25 mouse cellular contexts compared by ENCODE assay signal in the genomic region with DNA sequence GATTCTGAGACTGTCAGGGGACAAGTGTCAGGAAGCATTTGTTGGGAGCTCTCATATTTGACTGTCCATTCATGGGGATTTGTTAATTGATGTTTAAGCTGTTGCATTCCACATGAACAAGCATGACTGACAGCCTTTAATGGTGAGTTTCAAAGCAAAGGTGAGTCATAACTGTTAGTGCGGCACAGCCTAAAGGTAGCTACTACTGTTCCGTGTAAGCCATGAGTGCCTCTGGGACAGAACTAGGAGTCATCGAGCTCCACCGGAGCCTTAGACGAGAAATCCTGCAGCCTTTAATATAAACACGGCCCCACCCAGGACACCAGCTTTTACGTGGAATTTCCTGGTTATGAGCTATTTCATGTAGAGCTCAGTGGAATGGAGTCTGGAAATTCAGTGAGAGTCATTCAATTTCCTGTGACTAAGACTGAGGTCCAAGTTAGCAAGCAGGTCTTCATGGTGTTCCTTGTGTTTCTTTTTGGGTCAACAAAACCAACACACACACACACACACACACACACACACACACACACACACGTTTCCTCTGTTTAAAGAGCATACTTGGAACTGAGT.
DNase-seq lines count a peak whose midpoint lies in the region; ATAC-seq and TF ChIP-seq lines count a peak whose summit lies in the region.
"Had no signal": no experiment of that assay in that cellular context is flagged by ENCODE, and none has a peak within 500 bp of the region (broad histone marks: within the 10 kb centered on the region; RNA-seq: fewer than 3 reads in every experiment).

No protein-coding gene starts in this region.

- no peak for TF ChIP-seq POLR2A in embryonic fibroblast, embryonic 13.5 days (IDR thresholded peaks at IDR 0.05; ENCODE audit: low read depth, low read length)

- H3K36me3 ChIP-seq in intestine, embryonic 16.5 days (ENCODE audit: control insufficient read depth, insufficient read depth, low read length) = no peaks in the 10 kb centered on the region
- no peaks in the 10 kb centered on the region for H3K36me3 ChIP-seq in intestine, postnatal 0 days (ENCODE audit: control insufficient read depth, insufficient read depth)
- H3K36me3 ChIP-seq in stomach, postnatal 0 days (ENCODE audit: control insufficient read depth, insufficient read depth, low read length) = no peaks in the 10 kb centered on the region
- H3K36me3 ChIP-seq in forebrain, embryonic 11.5 days (ENCODE audit: control insufficient read depth, insufficient read depth, low read length) = no peaks in the 10 kb centered on the region
- H3K36me3 ChIP-seq: embryonic facial prominence, embryonic 12.5 days; forebrain, embryonic 10.5 days; hindbrain, embryonic 13.5 days had no signal

- CTCF ChIA-PET in Patski (lab: Charles Lee) = interaction anchor here (0.8 to 7.6 kb wide), 8 partner anchors 13 to 430 kb away, joined by 3 to 46 read pairs (median 3); a partner anchor contains a TSS

- H3K9me3 ChIP-seq in intestine, embryonic 16.5 days (ENCODE audit: control insufficient read depth, low read length) = no peaks in the 10 kb centered on the region
- no peaks in the 10 kb centered on the region for H3K9me3 ChIP-seq in intestine, postnatal 0 days (ENCODE audit: control insufficient read depth)
- H3K9me3 ChIP-seq in stomach, postnatal 0 days (ENCODE audit: control insufficient read depth, low read length) = no peaks in the 10 kb centered on the region
- H3K9me3 ChIP-seq in forebrain, embryonic 11.5 days (ENCODE audit: control insufficient read depth, low read length) = no peaks in the 10 kb centered on the region
- H3K9me3 ChIP-seq: embryonic facial prominence, embryonic 12.5 days; forebrain, embryonic 10.5 days; hindbrain, embryonic 13.5 days had no signal

- H3K4me2 ChIP-seq in intestine, embryonic 16.5 days (ENCODE audit: low read depth, low read length) = no peak overlapping the region
- no peak overlapping the region for H3K4me2 ChIP-seq in intestine, postnatal 0 days (replicated peaks; ENCODE audit: low read depth)
- no peak overlapping the region for H3K4me2 ChIP-seq in stomach, postnatal 0 days (replicated peaks; ENCODE audit: low read depth)
- H3K4me2 ChIP-seq in forebrain, embryonic 11.5 days (ENCODE audit: low read depth, low read length, severe bottlenecking) = no peak overlapping the region
- H3K4me2 ChIP-seq: embryonic facial prominence, embryonic 12.5 days; heart, embryonic 11.5 days; hindbrain, embryonic 13.5 days had no signal

- H3K4me1 ChIP-seq in intestine, embryonic 16.5 days (ENCODE audit: control insufficient read depth, insufficient read depth, low read length) = no peaks in the 10 kb centered on the region; the same call in 1 of the 2 replicates
- no peaks in the 10 kb centered on the region for H3K4me1 ChIP-seq in intestine, postnatal 0 days (replicated peaks; ENCODE audit: control insufficient read depth, insufficient read depth, low read length)
- peaks cover 8% of the 10 kb centered on the region for H3K4me1 ChIP-seq in embryonic fibroblast, embryonic 13.5 days (ENCODE audit: control insufficient read depth, insufficient read depth, low read length)
- H3K4me1 ChIP-seq in stomach, postnatal 0 days (replicated peaks; ENCODE audit: control insufficient read depth, insufficient read depth) = no peaks in the 10 kb centered on the region
- no peaks in the 10 kb centered on the region for H3K4me1 ChIP-seq in forebrain, embryonic 11.5 days (replicated peaks; ENCODE audit: control insufficient read depth, insufficient read depth, low read length)
- H3K4me1 ChIP-seq: embryonic facial prominence, embryonic 12.5 days; forebrain, embryonic 10.5 days; hindbrain, embryonic 13.5 days had no signal

- WGBS in intestine, embryonic 16.5 days = 54% methylated on average over 8 of the region's 8 CpGs
- WGBS in intestine, postnatal 0 days = 29% methylated on average over 8 of the region's 8 CpGs
- 45% methylated on average over 8 of the region's 8 CpGs for WGBS in stomach, postnatal 0 days
- 83% methylated on average over 8 of the region's 8 CpGs for WGBS in forebrain, embryonic 11.5 days

- in situ Hi-C loops in Patski (cut with MboI; ENCODE audit: low pct_unique_long_range_greater_than_20kb) = loop anchor here (5.0 kb wide), 1 partner anchor 463 kb away; no protein-coding TSS in a partner anchor

- no peak overlapping the region for H3K9ac ChIP-seq in intestine, embryonic 16.5 days (ENCODE audit: low read depth, low read length)
- H3K9ac ChIP-seq in intestine, postnatal 0 days (ENCODE audit: low read depth, low read length) = no peak overlapping the region
- H3K9ac ChIP-seq in stomach, postnatal 0 days (ENCODE audit: low read length) = no peak overlapping the region
- H3K9ac ChIP-seq in forebrain, embryonic 11.5 days (ENCODE audit: low read length) = no peak overlapping the region
- H3K9ac ChIP-seq: embryonic facial prominence, embryonic 12.5 days; forebrain, postnatal 0 days; hindbrain, embryonic 13.5 days had no signal

- POLR2A ChIA-PET in Patski (lab: Charles Lee) = interaction anchor here (0.7 to 1.2 kb wide), 3 partner anchors 66 to 130 kb away, joined by 3 to 6 read pairs (median 4); no protein-coding TSS in a partner anchor

- no peak for TF ChIP-seq EP300 in stomach, postnatal 0 days (optimal IDR thresholded peaks at IDR 0.05)

- peak; percentile 27 for DNase-seq in Patski (ENCODE audit: low read depth, low spot score)
- peak; percentile 31 for DNase-seq in stomach, postnatal 0 days (ENCODE audit: low spot score)
- DNase-seq in forebrain, embryonic 11.5 days (ENCODE audit: low spot score) = no peak
- no peak for DNase-seq in spleen, postnatal 10 days (ENCODE audit: low spot score in 2 of 2)
- DNase-seq: adrenal gland, adult 2 months; adrenal gland, postnatal 14 days; cerebellum, adult 11 months; cerebellum, adult 2 months; cerebellum, adult 9-11 months; cerebellum, postnatal 25 days; embryo, embryonic 11 days; forebrain, postnatal 0 days; gastrocnemius, adult 2 months; gastrocnemius, postnatal 14 days; heart, adult 11 months; kidney, adult 18-20 months had no signal

- TF ChIP-seq CTCF in intestine, postnatal 0 days (IDR thresholded peaks at IDR 0.05; ENCODE audit: low read depth) = no peak
- no peak for TF ChIP-seq CTCF in Patski (IDR thresholded peaks at IDR 0.05)
- TF ChIP-seq CTCF in embryonic fibroblast, embryonic 13.5 days (IDR thresholded peaks at IDR 0.05; ENCODE audit: borderline replicate concordance, insufficient read depth, low read length) = no peak
- no peak for TF ChIP-seq CTCF in stomach, postnatal 0 days (IDR thresholded peaks at IDR 0.05; ENCODE audit: low read depth)

- no peak overlapping the region for H3K4me3 ChIP-seq in intestine, embryonic 16.5 days (ENCODE audit: low read length)
- no peak overlapping the region for H3K4me3 ChIP-seq in intestine, postnatal 0 days (ENCODE audit: low read depth, low read length)
- no peak overlapping the region for H3K4me3 ChIP-seq in embryonic fibroblast, embryonic 13.5 days (ENCODE audit: insufficient read depth, low read length)
- H3K4me3 ChIP-seq in stomach, postnatal 0 days (ENCODE audit: low read depth, low read length) = no peak overlapping the region
- H3K4me3 ChIP-seq in forebrain, embryonic 11.5 days (ENCODE audit: low read depth, low read length) = no peak overlapping the region
- H3K4me3 ChIP-seq: embryonic facial prominence, embryonic 12.5 days; forebrain, embryonic 10.5 days; gastrocnemius, adult 2 months; hindbrain, embryonic 13.5 days had no signal

- ATAC-seq in intestine, embryonic 16.5 days = 0 out of 2 replicates have a peak, but pooled peaks have one; percentile 39
- no peak for ATAC-seq in intestine, postnatal 0 days
- ATAC-seq in Patski = peak; percentile 87
- ATAC-seq in stomach, postnatal 0 days (ENCODE audit: low FRiP score, low TSS enrichment) = peak; percentile 81
- no peak for ATAC-seq in forebrain, embryonic 11.5 days (replicated peaks; ENCODE audit: low FRiP score)
- ATAC-seq: forebrain, embryonic 14.5 days; forebrain, postnatal 0 days; hindbrain, postnatal 0 days had no signal

- no peaks in the 10 kb centered on the region for H3K27me3 ChIP-seq in intestine, embryonic 16.5 days (replicated peaks; ENCODE audit: control insufficient read depth, insufficient read depth, low read length)
- no peaks in the 10 kb centered on the region for H3K27me3 ChIP-seq in intestine, postnatal 0 days (replicated peaks; ENCODE audit: control insufficient read depth, insufficient read depth, low read length)
- H3K27me3 ChIP-seq in Patski = no peaks in the 10 kb centered on the region
- no peaks in the 10 kb centered on the region for H3K27me3 ChIP-seq in stomach, postnatal 0 days (ENCODE audit: control insufficient read depth, insufficient read depth, low read length)
- no peaks in the 10 kb centered on the region for H3K27me3 ChIP-seq in forebrain, embryonic 11.5 days (ENCODE audit: control insufficient read depth, insufficient read depth, low read length)
- H3K27me3 ChIP-seq: embryonic facial prominence, embryonic 12.5 days; hindbrain, embryonic 13.5 days had no signal

- peak overlapping the region; percentile 21; the same call in 1 of the 2 replicates for H3K27ac ChIP-seq in intestine, embryonic 16.5 days (ENCODE audit: low read length)
- no peak overlapping the region for H3K27ac ChIP-seq in intestine, postnatal 0 days (ENCODE audit: low read depth, low read length)
- peak overlapping the region; percentile 65 for H3K27ac ChIP-seq in embryonic fibroblast, embryonic 13.5 days (ENCODE audit: insufficient read depth, low read length)
- H3K27ac ChIP-seq in stomach, postnatal 0 days (replicated peaks) = 0 out of 2 replicates have a peak overlapping the region, but pooled peaks have one; percentile 30
- H3K27ac ChIP-seq in forebrain, embryonic 11.5 days (ENCODE audit: low read depth, low read length) = no peak overlapping the region
- H3K27ac ChIP-seq: embryonic facial prominence, embryonic 12.5 days; forebrain, embryonic 10.5 days; gastrocnemius, adult 2 months; hindbrain, embryonic 13.5 days; hindbrain, postnatal 0 days had no signal

Comparison
In these comparisons a context has a peak if more than half of its experiments do, and no peak if none do; other contexts are left out.
1. ATAC-seq: peak in intestine, embryonic 16.5 days (single experiment), Patski (single experiment) and stomach, postnatal 0 days (single experiment); none in intestine, postnatal 0 days (single experiment) and forebrain, embryonic 11.5 days (single experiment).
2. H3K27ac ChIP-seq: peak in intestine, embryonic 16.5 days (single experiment), embryonic fibroblast, embryonic 13.5 days (single experiment) and stomach, postnatal 0 days (single experiment); none in intestine, postnatal 0 days (single experiment) and forebrain, embryonic 11.5 days (single experiment).
3. DNase-seq: peak in Patski (single experiment) and stomach, postnatal 0 days (single experiment); none in forebrain, embryonic 11.5 days (single experiment) and spleen, postnatal 10 days (0 of 2).